Mouse (Mus musculus) bone marrow, adult 2 months (tissue): ENCODE measurements at regions not wholly inside any gene's neighbourhood (a gene's known extent, or its start where the extent isn't known, plus 50 kb on each side); places are given as distances from the start of the nearest gene placed in this dataset.

Experiments
- CTCF ChIP-seq: fragments of 200-500 bp; IDR thresholded peaks from 2 replicates; pipeline ENCODE4 v1.5.1; 2011; ENCODE audit warnings: low read length, control low read depth; ENCODE audit not compliant: control insufficient read depth, insufficient read depth
- POLR2A ChIP-seq: fragments of 200-500 bp; IDR thresholded peaks from 2 replicates; pipeline ENCODE4 v1.6.1; 2011; ENCODE audit warnings: low read depth, mild to moderate bottlenecking, control low read depth, low read length, borderline replicate concordance; ENCODE audit not compliant: control insufficient read depth

GRCm38 (mm10) chr6:117563159-117563558 lies 277.8 kb upstream of the Zfp637 start:
- no peak for TF ChIP-seq CTCF
- no peak for TF ChIP-seq POLR2A
